Mouse (Mus musculus) right cerebral cortex, adult 2 months (tissue): Measurements from ENCODE around the gene Gper1.

Experiments used
- DNase-seq, 2 experiments: peaks; one replicate each; pipeline ENCODE4 v3.0.0; 2021 to 2022; ENCODE audit warnings: low spot score in 2 of 2

The Gper1 gene

DNA sequence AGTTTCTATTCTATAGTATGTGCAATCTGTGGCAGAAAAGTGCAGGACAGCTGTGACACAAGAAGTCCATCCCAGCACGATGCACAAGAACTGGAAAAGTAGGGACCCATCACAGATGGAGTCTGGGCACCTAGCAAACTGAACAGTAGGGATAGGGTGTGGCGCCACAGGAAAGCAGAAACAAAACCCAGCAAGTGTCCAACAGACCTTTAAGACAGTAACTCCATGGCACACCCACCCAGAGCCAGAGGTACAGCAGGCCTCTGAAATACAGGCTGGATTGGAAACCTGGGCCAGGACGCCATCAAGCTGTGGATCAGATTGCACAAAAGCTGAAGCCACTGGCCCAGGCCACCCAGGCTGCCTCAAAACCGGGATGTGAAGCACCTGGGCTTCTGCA, 20.0 kb downstream of the Gper1 start:
- DNase-seq, result no peak

DNA sequence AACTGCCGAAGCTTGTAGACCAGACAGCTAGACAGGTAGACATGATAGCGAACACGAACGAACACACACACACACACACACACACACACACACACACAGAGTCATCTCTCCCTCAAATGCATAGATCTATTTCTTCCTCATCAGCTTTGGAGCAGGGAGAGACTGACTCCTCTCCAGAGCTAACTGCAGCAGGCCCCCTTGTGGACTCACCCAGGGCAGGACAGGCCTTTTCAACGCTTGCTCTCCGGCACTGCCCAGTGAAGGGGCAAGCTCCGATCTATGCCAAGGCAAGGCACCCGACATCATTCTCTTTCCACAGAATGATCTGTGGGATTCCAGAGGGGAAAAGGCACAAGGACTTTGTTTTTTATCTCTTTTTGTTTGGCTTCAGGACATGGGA, 22.3 kb downstream of the Gper1 start:
- DNase-seq, result no peak

DNA sequence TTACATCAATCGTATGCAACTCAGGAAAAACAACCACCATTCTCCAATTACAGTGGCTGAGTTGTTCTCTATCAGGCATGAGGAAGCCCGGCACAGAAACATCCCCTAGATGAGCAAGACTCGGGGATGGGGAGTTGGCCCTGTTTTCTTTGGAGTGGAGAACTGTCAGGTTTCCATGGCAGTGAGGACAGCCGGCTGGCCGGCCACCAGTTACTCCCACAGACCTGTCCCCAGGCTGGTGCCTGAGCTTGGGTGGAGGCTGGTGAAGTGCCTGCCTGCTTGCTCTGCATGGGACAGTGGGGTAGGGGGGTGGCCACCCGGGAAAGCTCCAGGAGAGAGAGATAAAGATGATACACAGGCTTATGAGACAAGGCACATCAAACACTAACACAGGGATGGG, 25.1 kb downstream of the Gper1 start:
- DNase-seq, result peak in 1 of 2 experiments; percentile 49

DNA sequence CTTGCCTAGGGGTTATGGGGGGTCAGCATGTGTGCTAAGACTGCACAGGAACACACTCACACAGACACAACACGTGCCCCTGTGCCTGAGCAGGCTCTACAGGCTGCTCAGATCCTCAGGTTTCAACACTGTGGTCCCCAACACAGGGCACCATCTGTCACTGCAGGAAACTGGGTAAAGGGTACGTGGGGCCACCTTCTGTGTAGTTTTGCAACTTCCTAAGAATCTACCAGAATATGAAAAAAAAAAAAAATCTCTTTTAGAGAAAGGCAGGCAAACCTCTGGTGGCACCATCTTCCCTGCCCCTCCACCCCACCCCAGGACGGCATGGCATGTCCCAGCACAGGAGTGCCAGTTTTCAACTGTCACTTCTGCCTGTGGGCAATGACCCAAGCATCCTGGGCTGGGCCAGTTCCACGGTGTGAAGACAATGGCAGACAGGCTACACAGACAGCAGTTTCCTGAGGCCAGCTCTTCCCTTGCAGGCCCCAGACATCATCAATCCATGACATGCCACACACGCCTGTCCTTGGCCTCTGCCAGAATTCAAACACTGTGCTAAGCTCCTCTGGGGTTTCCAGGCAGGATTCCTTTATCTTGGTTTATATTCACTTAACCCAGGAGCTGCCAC, 26.3 kb downstream of the Gper1 start:
- no peak for DNase-seq

DNA sequence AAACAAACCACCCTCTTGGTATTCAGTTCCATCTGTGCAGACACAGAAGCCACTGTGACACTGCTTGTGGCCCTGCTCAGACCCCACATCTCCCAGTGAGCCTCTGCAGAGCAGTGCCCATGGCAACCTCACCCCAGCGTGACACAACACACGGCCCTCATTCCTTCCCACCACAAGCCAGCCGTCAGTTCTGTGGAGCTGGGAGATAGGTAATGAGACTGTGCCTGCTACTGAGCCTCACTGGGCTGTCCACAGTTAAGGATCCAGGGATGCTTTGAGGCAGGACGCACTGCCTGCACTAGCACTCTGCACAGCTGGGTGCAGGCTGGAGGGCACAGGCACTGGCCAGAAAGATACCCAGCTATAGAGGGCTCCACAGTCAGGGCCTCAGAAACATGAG, 27.0 kb downstream of the Gper1 start:
- DNase-seq, result no peak

DNA sequence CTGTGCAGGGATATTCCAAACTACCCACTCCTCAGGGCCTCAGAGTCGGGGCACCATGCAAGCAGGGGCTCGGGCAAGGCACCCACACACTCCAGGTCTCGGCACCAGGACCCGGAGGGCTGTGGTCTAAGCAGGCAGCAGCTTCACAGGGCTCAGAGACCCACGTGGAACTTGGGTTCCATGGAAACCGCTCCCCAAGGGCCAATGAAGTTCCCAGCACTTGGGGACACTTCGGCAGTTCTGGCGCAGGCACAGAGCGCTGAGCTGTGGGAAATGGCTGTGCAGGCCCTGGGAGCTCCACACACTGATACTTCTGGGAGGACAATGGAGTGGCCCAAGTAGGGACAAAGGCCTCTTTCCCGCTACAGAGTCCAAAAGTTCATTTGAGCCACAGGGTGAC, 30.1 kb downstream of the Gper1 start:
- no peak for DNase-seq

DNA sequence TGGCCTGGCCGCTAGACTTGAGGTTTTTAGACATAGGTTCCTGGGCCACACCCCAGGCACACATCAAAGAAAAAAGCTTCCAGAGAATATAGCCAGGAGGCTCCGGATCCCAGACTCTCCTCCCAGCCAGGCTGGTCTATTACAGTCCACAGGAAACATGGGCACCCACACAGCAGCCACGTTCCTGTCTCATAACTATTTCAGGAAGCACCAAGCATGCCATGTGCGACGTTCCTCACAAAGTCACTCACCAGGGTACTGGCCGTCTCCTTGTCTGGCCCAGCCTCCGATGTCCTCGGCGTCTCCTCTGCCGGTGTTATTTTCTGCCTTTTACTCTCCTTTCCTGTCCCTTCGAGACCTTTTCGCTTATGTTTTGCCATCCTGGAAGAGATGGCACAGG, 32.2 kb downstream of the Gper1 start:
- peak; percentile 56 to 73 for DNase-seq

DNA sequence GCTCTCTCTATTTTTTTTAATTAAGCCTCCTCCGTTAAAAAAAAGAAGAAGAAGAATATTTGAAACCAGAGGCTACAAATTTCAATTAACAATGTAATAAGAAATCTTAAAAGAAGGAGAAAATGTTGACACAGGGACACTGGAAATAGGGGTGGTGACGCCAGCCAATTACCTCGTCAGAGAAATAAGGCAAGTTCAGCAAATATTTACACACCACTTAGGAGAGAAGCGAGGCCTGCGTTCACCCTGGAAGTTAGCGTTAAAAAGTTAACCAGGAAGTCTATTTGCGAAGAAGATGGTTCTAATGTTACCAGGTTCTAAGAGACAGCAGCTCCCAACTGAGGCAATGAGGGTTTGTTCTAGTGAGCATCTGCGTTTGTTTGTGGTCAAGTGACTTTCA, 34.3 kb downstream of the Gper1 start:
- DNase-seq, result no peak

DNA sequence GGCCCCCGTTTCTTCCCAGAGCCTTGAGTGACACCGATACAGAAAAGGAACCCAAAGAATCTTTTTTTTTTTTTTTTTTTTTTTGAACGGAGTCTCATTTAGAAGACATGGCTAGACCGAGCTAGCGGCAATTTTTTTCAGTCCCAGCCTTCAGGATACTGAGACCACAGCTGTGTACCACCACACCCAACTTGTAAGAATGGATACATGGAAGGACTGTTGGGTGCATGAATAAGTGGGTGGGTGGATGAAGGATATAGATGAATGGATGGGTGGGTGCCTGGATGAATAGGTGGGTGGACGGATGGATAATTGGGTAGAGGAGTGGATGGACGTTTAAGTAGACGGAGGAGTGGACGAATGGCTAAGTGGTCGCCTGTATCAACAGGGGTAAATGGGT, 37.0 kb downstream of the Gper1 start:
- no peak for DNase-seq

DNA sequence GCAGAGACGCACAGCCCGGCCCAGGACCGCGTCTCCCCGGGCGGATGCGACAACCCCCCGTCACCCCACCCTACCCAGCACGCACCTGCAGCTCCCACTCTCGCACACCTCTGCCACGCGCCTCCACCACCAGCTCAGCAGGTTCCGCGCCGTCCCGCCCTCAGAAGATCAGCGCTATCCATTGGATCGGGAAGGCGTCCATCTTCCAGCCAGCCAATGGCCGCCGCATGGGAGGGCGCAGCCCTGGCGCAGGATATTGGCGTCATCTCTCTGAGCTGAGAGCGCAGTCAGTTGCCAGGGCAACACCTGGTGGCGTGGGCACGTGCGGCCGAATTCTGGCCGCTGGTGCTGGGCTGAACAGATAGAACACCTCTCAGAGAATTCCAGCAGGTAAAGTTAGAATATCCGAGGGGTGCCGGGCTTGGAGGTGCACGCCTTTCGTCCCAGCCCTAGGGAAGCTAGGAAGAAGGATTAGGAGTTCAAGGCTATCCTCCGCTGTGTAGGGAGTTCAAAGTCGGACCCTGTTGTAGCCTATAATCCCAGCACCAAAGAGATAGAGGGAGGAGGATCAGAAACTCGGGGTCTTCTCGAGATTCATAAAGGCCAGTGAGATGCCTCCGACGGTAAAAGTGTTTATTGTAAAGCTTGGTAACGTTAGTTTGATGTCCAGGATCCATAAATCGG, 37.6 kb downstream of the Gper1 start, which contains the start of gene 3110082I17Rik:
TSS of gene 3110082I17Rik (minus strand) at position 144 of the 684 bp plus-strand sequence.
- DNase-seq, result peak; percentile 99 to 100

DNA sequence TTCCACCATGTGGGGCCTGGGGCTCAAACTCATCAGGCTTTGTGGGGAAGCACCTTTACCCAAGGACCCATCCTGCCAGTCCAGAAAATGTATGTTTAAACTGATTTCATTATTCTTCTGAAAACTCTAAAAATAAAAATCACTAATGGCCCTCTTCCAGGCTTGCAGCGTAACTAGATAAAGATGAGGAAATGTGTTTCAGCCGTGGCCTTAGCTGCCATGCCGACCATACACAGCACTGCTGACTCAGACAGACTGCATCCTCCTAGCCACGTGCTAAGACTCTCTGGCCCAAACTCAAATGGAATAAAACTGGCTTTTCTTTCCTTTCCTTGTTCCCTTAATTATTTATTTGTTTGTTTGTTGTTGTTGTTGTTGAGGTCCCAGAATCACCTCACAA, 41.9 kb downstream of the Gper1 start:
- no peak for DNase-seq

DNA sequence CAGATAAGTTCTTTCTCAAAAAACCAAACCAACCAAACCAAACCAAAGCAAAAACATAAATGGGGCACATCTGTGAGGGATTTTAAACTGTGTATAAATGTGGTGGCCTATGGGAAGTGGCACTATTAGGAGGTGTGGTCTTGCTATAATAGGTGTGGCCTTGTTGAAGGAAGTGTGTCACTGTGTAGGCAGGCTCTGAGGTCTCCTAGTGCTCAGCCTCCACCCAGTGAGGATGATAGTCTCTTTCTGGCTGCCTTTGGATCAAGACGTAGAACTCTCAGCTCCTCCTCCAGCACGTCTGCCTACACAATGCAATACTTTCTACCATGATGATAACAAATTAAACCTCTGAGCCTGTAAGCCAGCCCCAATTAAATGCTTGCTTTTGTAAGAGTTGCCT, 43.4 kb downstream of the Gper1 start:
- no peak for DNase-seq

DNA sequence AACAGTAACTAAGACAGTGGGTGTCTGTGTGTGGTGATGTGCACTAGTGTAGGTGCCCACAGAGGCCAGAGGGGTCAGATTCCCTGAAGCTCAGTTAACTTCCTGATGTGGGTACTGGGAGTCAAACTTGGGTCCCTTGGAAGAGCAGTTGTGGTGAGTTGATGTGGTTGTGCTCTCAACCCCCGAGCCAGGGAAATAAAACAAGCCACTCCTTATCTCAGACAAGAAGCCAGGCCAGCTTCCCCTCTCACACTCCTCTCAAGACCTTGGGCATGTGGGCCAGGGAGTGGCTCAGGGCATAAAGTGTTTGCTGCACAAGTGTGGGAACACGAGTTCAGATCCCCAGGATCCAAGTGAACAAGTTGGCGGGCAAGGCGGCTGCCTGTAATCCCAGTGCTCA, 43.9 kb downstream of the Gper1 start:
- DNase-seq, result no peak

DNA sequence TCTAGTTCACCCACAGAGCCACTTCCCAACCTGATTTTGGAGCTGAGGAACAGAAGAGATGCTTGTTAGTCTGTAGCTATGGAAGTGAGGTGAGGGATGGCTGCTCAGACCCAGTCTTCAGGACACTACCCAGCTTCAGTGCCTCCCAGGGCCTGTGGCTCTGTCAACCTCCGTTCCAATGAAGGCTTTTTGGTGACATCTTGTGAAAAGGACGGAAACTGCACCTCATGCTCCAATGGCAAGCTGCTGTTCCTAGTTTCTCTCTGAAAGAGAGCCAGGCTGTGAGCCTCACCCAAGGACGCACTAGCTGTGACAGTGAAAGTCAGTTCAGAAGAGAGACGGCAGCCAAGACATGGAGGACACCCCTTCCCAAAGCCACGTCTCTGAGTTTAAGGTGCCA, 45.0 kb downstream of the Gper1 start:
- peak; percentile 36 to 56 for DNase-seq

DNA sequence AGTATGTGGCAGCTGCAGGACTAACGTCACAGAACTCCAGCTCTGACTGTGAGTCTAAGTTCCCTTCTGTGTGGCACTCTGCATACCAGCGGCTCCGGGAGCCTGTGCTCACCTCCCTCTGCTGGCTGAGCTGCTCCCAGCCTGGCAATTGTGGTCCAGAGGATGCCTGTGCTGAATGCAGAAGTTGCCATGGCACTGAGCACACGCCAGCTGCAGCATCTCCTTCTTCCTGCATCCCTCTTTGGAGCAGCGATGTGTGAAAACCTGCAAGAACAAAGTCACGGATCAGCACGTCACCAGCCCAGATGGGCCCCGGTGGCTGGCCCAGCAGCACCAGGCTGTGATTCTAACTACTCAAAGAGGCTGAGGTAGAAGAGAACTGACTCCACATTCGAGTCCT, 51.8 kb downstream of the Gper1 start:
- peak; percentile 32 to 46 for DNase-seq
